Mouse (Mus musculus) forebrain, embryonic 15.5 days (tissue): ENCODE data around the gene Ing1. TPM values are rescaled to one million over a fixed set of nuclear protein-coding genes. Genes with fewer than 3 reads are reported as not detected.
A peak's percentile ranks its signal among the peaks of the same experiment; 100 is the strongest.
"Not testable (repeated sequence)": the region's sequence is repeated elsewhere in the genome, so short reads cannot be mapped to it uniquely, and the experiment has no call there.

Experiments used
- ATAC-seq: fragments of 200-750 bp; cut with Nextera tagmentation; replicated peaks from 2 replicates; pipeline ENCODE4 v1.8.0; 2017; ENCODE audit warnings: mild to moderate bottlenecking, moderate TSS enrichment, moderate library complexity
- H3K27ac ChIP-seq: fragments of 300-500 bp; sonication (generic); replicated peaks from 2 replicates; pipeline ENCODE4 v1.5.1; 2015; ENCODE audit warnings: mild to moderate bottlenecking, inconsistent platforms
- H3K27me3 ChIP-seq: fragments of 300-500 bp; sonication (generic); 2 replicates; pipeline ENCODE4 v1.6.1; 2015; ENCODE audit warnings: inconsistent platforms
- H3K36me3 ChIP-seq: fragments of 300-500 bp; sonication (generic); 2 replicates; pipeline ENCODE4 v1.6.1; 2015; ENCODE audit warnings: mild to moderate bottlenecking, inconsistent platforms
- H3K4me1 ChIP-seq: fragments of 300-500 bp; sonication (generic); 2 replicates; pipeline ENCODE4 v1.6.1; 2015; ENCODE audit warnings: inconsistent platforms
- H3K4me2 ChIP-seq: fragments of 300-500 bp; sonication (generic); replicated peaks from 2 replicates; pipeline ENCODE4 v1.6.1; 2015; ENCODE audit warnings: mild to moderate bottlenecking, inconsistent platforms
- H3K4me3 ChIP-seq: fragments of 300-500 bp; sonication (generic); 2 replicates; pipeline ENCODE4 v1.5.1; 2015; ENCODE audit warnings: mild to moderate bottlenecking, inconsistent platforms
- H3K9ac ChIP-seq: fragments of 300-500 bp; sonication (generic); replicated peaks from 2 replicates; pipeline ENCODE4 v1.6.1; 2015; ENCODE audit warnings: mild to moderate bottlenecking, inconsistent platforms
- H3K9me3 ChIP-seq: fragments of 300-500 bp; sonication (generic); 2 replicates; pipeline ENCODE4 v1.6.1; 2016; ENCODE audit warnings: inconsistent platforms
- WGBS: fragments of 180-500 bp; shearing (Covaris S2); methylation state at CpG from one replicate; pipeline ENCODE4 v1.1.7; 2015; ENCODE audit warnings: mixed read lengths; 5-methylcytosine and 5-hydroxymethylcytosine counted together
- polyA plus RNA-seq: library from polyadenylated mRNA; unstranded; fragments of >200 nt; fragmentation: Nextera tagmentation; extraction: Ambion mirVana; gene quantifications from 2 replicates; pipeline ENCODE4 v1.2.1, GENCODE M21; 2015

Gene Ing1
- polyA plus RNA-seq, 1 experiment from 2014 or later: 55.5 TPM

DNA sequence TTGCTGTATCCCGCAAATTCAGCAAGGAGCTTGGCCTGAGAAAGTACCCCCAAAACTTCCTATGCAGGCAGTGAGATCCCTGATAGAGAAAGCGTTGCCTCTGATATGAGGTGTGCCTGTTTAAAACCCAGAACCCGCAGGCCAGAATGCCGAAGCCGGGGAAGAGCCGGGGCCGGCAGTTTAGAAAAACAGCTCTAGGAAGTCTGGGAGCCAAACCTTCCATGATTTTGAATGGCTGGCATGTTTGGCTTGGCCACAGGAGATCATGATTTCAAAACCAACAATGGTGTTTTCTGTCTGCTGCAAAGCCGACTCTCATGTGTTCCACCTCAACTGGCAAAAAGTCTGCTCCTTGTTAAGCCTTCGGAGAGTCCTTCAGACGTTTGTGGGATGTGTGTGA is 3.0 kb upstream of the Ing1 start:
- Histone ChIP-seq H3K4me2 (no peak overlapping the region), H3K9ac (no peak overlapping the region), H3K36me3 (no peaks in the 10 kb centered on the region), H3K9me3 (no peaks in the 10 kb centered on the region), H3K4me3 (no peak overlapping the region), H3K4me1 (peaks cover 24% of the 10 kb centered on the region), H3K27me3 (no peaks in the 10 kb centered on the region), H3K27ac (no peak overlapping the region)
- WGBS: 88% methylated on average over 10 of the region's 10 CpGs
- ATAC-seq: no peak

DNA sequence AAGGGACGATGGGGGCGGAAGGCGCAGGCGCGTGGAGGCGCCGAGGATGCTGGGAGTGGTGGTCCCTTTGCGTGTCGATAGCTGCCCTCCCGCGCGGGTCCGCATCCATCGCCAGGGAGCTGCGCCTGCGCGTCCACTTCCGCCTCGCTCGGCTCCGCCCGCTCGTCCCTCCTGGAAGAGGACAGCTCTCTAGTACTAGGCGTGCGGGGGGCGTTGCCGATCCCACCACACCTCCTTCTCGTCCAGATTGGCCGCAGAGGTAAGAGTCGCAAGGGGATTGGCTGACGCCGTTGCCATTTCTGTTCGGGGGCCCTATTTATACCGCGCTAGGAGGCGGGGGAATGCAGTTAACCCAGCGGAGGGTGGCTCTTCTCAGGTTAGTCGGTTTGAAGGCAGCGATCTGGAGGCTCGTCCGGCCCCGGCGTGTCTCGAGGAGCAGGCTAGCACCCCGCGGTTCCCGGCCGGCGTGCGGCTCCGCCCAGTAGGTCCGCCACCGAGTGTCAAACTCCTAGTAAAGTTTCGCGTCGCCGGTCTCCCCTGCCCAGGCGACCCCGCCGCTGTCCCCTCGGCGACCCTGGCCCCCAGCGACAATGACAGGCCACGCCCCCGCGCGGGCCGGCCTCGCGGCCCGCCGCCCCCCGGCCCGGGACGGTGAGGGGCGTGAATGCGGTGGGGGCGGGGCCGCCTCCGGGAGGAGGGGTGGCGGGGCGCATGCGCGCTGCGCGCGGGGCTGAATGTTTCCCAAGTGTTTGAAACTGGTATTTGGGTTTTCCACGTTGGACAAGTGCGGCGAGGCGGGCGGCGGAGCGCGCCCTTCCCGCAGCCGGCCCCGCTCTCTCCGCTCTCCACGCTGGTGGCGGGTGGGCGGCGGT is 585 bp downstream of the Ing1 start:
- ATAC-seq: peak; percentile 90
- Histone ChIP-seq H3K36me3 (no peaks in the 10 kb centered on the region), H3K27ac (peak overlapping the region; percentile 100), H3K4me1 (peaks cover 33% of the 10 kb centered on the region), H3K4me3 (peak overlapping the region; percentile 97), H3K4me2 (peak overlapping the region; percentile 78), H3K9me3 (no peaks in the 10 kb centered on the region), H3K27me3 (no peaks in the 10 kb centered on the region), H3K9ac (peak overlapping the region; percentile 93)
- under 1% methylated on average over 103 of the region's 103 CpGs for WGBS

DNA sequence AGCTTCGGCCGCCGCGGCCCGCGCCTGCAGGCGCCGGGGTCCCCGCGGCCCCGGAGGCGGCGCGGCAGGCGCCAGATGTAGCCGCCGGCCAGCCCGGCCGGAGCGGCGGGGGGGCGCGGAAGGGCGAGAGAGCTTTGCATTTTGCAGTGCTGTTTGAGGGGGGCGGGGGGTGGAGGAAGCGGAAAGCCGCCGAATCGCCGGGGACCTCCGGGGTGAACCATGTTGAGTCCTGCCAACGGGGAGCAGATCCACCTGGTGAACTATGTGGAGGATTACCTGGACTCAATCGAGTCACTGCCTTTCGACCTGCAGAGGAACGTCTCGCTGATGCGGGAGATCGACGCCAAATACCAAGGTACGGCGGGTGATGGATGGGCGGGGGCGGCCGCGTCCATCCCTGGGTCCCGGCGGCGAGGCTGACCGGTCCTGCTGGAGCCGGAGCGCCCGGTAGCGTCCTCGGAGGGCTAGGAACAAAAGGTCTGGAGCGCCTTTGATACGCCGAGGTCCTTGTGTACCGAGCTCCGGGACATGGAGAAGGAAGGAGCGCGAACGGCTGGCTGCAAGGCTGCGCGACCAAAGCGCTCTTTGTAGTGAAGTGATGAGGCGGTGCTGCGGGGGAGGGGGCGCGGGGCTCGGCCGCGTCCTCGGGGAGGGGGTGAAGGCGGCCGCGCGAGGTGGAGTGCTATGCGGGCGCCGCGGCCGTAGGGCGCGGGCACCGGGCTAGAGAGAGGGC is 1.5 kb downstream of the Ing1 start:
- H3K9me3 ChIP-seq: no peaks in the 10 kb centered on the region
- H3K27me3 ChIP-seq: no peaks in the 10 kb centered on the region
- peak overlapping the region; percentile 97 for H3K4me3 ChIP-seq
- H3K36me3 ChIP-seq: peaks cover 8% of the 10 kb centered on the region
- no peak for ATAC-seq
- peaks cover 31% of the 10 kb centered on the region for H3K4me1 ChIP-seq
- peak overlapping the region; percentile 93 for H3K9ac ChIP-seq
- peak overlapping the region; percentile 78 for H3K4me2 ChIP-seq
- H3K27ac ChIP-seq: peak overlapping the region; percentile 100
- under 1% methylated on average over 80 of the region's 85 CpGs for WGBS

DNA sequence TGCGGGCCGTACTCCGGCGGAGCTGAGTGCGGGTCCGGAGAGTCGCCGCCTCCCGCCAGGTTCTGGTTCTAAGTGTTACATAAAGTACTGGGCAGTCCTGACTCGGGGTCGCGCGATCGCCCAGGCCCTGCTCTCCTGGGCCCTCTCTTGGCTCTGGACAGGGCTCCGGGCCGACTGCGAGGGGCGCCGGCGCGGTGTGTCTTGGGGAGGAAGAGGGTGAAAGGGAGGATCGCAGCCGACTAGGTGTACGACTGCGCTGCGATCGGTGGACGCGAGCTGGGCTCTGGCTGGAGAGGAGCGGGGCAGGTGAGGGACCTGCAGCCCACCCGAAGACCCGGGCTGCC is 2.0 kb downstream of the Ing1 start:
- Histone ChIP-seq H3K4me2 (peak overlapping the region; percentile 78), H3K4me3 (peak overlapping the region; percentile 97), H3K36me3 (peaks cover 12% of the 10 kb centered on the region), H3K9me3 (no peaks in the 10 kb centered on the region), H3K4me1 (peaks cover 31% of the 10 kb centered on the region), H3K27ac (peak overlapping the region; percentile 100), H3K27me3 (no peaks in the 10 kb centered on the region), H3K9ac (peak overlapping the region; percentile 93)
- no peak for ATAC-seq
- WGBS: 0% methylated on average over 30 of the region's 32 CpGs

DNA sequence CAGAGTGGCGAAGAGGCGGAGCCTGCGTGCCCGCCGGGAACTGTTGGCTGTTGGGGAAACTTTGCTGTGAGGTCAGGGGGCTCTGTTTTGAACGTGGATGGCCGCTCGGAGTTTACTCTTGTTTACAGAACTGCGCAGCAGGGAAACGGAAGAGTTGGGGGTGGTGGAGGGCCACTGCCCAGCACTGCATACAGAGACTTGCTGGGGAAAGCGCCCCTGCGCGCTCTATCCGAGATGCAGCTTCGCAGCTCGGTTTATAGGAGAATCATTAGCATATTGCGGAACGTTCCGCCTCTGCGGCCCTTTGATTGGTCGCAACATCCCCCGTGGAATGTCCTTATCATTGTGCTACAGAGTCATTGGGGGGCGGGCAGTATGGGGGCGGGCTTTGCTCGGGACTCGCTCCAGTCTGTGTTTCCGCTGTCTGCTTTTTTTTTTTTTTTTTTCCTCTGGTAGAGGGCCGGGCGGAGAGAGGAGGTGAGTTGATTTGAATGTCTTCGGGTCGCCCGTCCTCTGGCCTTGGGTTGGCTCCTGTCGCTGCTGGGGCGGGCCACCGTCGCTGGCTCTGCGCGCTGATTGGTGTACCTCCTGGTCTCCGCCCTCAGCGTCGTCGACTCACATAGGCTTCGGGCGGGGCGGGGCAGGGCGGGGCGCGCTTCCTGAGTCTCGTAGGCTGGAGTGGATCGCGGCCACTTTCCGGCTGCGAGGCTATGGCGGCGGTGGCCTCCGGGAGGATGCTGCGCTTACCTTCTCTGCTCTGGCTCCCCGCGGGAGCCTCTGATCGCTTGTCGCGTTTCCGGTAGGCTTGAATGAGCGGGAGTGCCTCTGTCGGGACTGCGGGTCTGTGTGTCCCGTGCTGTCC is 2.6 kb downstream of the Ing1 start:
- no peaks in the 10 kb centered on the region for H3K27me3 ChIP-seq
- peaks cover 12% of the 10 kb centered on the region for H3K36me3 ChIP-seq
- H3K4me3 ChIP-seq: peak overlapping the region; percentile 97
- peak overlapping the region; percentile 78 for H3K4me2 ChIP-seq
- H3K27ac ChIP-seq: peak overlapping the region; percentile 100
- under 1% methylated on average over 67 of the region's 67 CpGs for WGBS
- peak; percentile 74 for ATAC-seq
- peaks cover 31% of the 10 kb centered on the region for H3K4me1 ChIP-seq
- H3K9ac ChIP-seq: peak overlapping the region; percentile 93
- no peaks in the 10 kb centered on the region for H3K9me3 ChIP-seq

DNA sequence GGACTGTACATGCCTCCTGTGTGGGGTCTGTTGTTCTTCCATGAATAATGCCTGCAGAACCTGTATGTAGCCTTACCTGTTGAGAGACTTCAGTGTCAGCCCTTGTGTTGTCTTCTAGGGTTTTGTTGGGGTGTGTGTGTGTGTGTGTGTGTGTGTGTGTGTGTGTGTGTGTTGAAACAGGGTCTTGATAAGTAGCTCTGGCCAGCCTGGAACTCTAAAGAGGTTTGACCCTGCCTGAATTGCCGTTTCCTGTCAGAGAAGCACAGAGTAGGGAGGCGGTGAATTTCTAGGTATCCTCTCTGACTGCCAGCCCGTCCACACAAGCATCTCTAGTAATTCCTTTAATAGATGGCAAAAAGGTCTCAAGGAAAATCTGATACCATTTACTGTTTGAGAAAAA is 4.1 kb downstream of the Ing1 start:
- Histone ChIP-seq H3K4me2 (0 out of 2 replicates have a peak overlapping the region, but pooled peaks have one; percentile 78), H3K9ac (no peak overlapping the region), H3K27me3 (no peaks in the 10 kb centered on the region), H3K4me1 (peaks cover 22% of the 10 kb centered on the region), H3K27ac (no peak overlapping the region), H3K9me3 (no peaks in the 10 kb centered on the region), H3K4me3 (peak overlapping the region; percentile 97; the same call in 1 of the 2 replicates), H3K36me3 (peaks cover 26% of the 10 kb centered on the region)
- no peak for ATAC-seq
- 77% methylated on average over 3 of the region's 3 CpGs for WGBS

DNA sequence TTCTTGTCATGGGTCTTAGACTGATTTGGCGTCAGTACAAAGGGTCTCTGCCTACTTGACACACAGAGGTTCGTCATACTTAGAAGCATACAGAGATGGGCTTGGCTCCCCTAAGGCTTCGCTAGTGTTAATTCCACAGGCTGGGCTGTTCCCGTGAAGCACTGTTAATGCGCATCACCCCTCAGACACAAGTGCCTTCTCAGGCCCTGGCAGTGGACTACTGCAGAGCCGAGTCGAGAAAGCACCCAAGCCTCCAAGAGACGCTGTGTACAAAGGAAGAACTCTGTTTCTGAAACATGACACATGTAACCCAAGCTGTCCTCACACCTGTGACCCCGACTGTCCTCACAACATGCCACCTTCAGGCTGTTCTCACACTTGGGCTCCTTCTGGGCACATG is 4.8 kb downstream of the Ing1 start:
- Histone ChIP-seq H3K4me2 (no peak overlapping the region), H3K36me3 (peaks cover 31% of the 10 kb centered on the region), H3K27ac (no peak overlapping the region), H3K9ac (no peak overlapping the region), H3K27me3 (no peaks in the 10 kb centered on the region), H3K9me3 (no peaks in the 10 kb centered on the region), H3K4me3 (no peak overlapping the region), H3K4me1 (peaks cover 20% of the 10 kb centered on the region)
- 81% methylated on average over 9 of the region's 9 CpGs for WGBS
- ATAC-seq: no peak

DNA sequence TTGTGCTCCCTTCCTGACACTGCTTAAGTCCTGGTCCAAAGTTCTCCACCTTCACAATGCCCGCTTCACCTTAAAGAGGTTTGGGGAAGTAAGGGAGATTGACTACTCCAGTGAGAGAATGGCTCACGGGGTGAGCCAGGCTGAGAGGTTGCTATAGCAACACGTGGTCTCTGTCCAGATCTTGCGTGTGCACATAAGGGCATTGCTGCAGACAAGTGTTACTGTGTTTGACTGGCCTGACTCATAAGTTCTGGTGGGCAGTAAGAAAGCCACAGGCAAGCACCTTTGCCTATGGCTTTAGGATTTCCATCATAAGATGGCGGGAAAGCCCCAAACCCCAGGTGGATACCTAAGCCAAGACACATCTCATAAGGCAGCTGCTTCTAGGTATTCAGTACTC is 8.9 kb downstream of the Ing1 start:
- peaks cover 47% of the 10 kb centered on the region for H3K36me3 ChIP-seq

DNA sequence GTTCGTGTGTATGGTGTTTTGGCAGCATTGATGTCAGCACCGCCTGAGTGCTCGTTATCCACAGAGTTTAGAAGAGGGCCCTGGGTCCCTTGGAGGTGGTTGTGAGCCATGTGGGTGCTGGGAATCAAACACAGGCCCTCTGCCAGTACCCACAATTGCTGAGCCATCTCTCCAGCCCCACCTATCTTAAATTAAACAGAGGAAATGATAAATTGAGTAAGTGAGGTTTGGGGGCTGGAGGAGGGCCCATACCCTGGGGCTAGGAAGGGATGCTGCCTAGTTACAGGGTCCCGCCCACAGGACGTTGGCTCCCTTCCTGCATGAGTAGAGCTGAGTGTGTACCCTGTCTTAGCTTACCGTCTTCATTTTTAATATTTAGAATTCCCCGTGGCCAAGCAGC is 9.3 kb downstream of the Ing1 start:
- H3K9ac ChIP-seq: no peak overlapping the region
- H3K27ac ChIP-seq: no peak overlapping the region
- 91% methylated on average over 7 of the region's 7 CpGs for WGBS
- H3K4me2 ChIP-seq: no peak overlapping the region
- no peaks in the 10 kb centered on the region for H3K27me3 ChIP-seq
- H3K4me1 ChIP-seq: peaks cover 6% of the 10 kb centered on the region
- no peaks in the 10 kb centered on the region for H3K9me3 ChIP-seq
- H3K36me3 ChIP-seq: peaks cover 47% of the 10 kb centered on the region
- no peak overlapping the region for H3K4me3 ChIP-seq
- no peak for ATAC-seq

More for the DNA sequence above, 8.9 kb downstream of the Ing1 start:
- no peak for ATAC-seq
- Histone ChIP-seq H3K4me3 (no peak overlapping the region), H3K4me2 (no peak overlapping the region), H3K27ac (no peak overlapping the region), H3K9me3 (no peaks in the 10 kb centered on the region), H3K4me1 (peaks cover 11% of the 10 kb centered on the region), H3K27me3 (no peaks in the 10 kb centered on the region), H3K9ac (no peak overlapping the region)
- 85% methylated on average over 5 of the region's 5 CpGs for WGBS

DNA sequence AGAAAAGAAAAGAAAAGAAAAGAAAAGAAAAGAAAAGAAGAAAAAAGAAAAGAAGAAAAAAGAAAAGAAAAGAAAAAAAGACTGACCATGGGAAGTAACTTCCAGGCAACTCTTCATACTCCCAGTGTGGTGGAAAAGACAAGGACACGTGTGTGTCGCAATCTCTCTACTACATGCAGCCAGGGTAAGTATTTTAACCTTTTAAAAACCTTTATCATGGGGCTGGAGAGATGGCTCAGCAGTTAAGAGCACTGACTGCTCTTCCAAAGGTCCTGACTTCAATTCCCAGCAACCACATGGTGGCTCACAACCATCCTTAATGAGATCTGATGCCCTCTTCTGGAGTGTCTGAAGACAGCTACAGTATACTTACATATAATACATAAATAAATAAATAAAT is 12.8 kb downstream of the Ing1 start:
- not testable (repeated sequence) for ATAC-seq, H3K4me1 ChIP-seq, H3K27me3 ChIP-seq, H3K4me2 ChIP-seq, H3K4me3 ChIP-seq, H3K9ac ChIP-seq, H3K9me3 ChIP-seq, H3K27ac ChIP-seq
- H3K36me3 ChIP-seq: peaks cover 34% of the 10 kb centered on the region
- WGBS: 98% methylated on average over 2 of the region's 2 CpGs

DNA sequence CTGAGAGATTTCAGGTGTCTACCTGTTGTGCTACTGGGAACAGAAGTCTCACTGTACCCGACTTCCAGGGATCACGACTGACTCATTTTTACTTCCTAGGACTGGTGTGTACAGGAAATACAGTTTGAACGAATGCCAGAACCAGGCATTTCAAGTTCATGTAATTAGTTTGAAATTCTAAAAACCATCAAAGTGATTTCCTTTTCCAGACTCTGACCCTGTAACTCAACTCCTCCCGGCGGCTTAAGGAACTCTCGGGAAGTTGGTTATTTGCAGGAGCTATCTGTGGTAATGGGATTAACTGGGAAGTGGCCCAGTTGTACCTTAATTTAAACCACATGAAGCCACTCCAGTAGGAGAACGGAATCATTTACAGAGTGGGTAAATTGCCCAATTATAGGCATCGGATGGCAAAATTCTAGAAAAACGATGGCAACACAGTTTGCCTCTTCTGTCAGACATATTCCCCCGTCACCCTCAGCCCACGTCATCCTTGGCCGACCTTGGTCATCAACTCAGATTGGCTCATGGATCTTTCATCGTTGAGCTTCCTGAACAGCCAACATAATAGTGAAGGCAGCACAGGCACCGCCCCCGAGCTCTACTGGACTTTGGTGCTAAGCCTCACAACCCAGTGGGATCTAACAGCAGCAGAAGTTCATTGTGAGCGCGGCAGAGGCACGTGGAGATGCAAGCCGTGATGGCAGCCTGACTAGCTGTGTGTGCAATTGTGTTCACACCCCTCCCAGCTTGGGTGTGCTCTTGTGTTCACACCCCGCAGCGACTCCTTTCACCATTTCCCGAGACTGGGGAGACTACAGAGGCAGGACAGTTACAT is 14.1 kb downstream of the Ing1 start:
- WGBS: 90% methylated on average over 22 of the region's 22 CpGs
- H3K4me1 ChIP-seq: no peaks in the 10 kb centered on the region

More for the DNA sequence above, 14.1 kb downstream of the Ing1 start:
- Histone ChIP-seq H3K4me3 (no peak overlapping the region), H3K27ac (no peak overlapping the region), H3K27me3 (no peaks in the 10 kb centered on the region), H3K9me3 (no peaks in the 10 kb centered on the region), H3K4me2 (no peak overlapping the region), H3K36me3 (peaks cover 22% of the 10 kb centered on the region), H3K9ac (no peak overlapping the region)
- ATAC-seq: no peak
